ENCODE assay signal across 7 mouse cellular contexts in the genomic region with DNA sequence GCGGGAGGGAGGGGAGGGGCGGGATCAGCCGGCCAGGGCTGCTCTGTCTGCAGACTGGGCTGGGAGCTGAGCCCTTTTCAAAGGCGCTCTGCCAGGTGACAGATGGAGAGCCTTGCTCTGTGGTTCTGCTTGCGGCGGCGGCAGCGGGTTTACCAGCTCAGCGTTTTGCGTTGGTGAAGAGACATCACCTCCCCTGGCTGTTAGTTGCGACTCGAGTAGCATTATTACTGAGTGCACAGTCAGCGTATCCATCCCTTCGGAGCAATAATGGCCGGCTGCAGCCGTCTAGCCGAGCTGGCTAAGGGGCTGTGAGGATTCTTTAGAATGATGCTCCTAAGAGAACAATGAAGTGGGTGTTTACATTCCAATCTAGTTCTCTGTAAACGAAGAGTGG. TPM values are rescaled to one million over a fixed set of nuclear protein-coding genes. Genes with fewer than 3 reads are reported as not detected.
DNase-seq lines count a peak whose midpoint lies in the region; ATAC-seq and TF ChIP-seq lines count a peak whose summit lies in the region.

No protein-coding gene starts in this region.

- no peaks in the 10 kb centered on the region for H3K27me3 ChIP-seq in intestine, embryonic 14.5 days (replicated peaks; ENCODE audit: control insufficient read depth, insufficient read depth, low read length)
- no peaks in the 10 kb centered on the region for H3K27me3 ChIP-seq in limb, embryonic 12.5 days
- no peaks in the 10 kb centered on the region for H3K27me3 ChIP-seq in midbrain, postnatal 0 days (ENCODE audit: insufficient read depth, low read length)

- no peak for TF ChIP-seq CTCF in midbrain, postnatal 0 days (IDR thresholded peaks at IDR 0.05)

- H3K4me1 ChIP-seq in intestine, embryonic 14.5 days (replicated peaks; ENCODE audit: control insufficient read depth, insufficient read depth, low read length) = peaks cover 17% of the 10 kb centered on the region
- peaks cover 26% of the 10 kb centered on the region for H3K4me1 ChIP-seq in limb, embryonic 12.5 days (replicated peaks)
- peaks cover 11% of the 10 kb centered on the region for H3K4me1 ChIP-seq in midbrain, postnatal 0 days (ENCODE audit: insufficient read depth, low read length)

- no peaks in the 10 kb centered on the region for H3K36me3 ChIP-seq in intestine, embryonic 14.5 days (ENCODE audit: control insufficient read depth, insufficient read depth, low read length)
- H3K36me3 ChIP-seq in limb, embryonic 12.5 days = no peaks in the 10 kb centered on the region
- H3K36me3 ChIP-seq in midbrain, postnatal 0 days (ENCODE audit: insufficient read depth, low read length) = no peaks in the 10 kb centered on the region

- peak overlapping the region; percentile 60 for H3K9ac ChIP-seq in intestine, embryonic 14.5 days (ENCODE audit: low read length)
- H3K9ac ChIP-seq in limb, embryonic 12.5 days (replicated peaks) = peak overlapping the region; percentile 50; the same call in 1 of the 2 replicates
- H3K9ac ChIP-seq in midbrain, postnatal 0 days (replicated peaks; ENCODE audit: low read length, poor library complexity, severe bottlenecking) = peak overlapping the region; percentile 70

- peak; percentile 10; the same call in 1 of the 2 replicates for ATAC-seq in common myeloid progenitor, adult 5-6 weeks (replicated peaks; ENCODE audit: low read depth, poor library complexity, severe bottlenecking)
- peak; percentile 80 for ATAC-seq in intestine, embryonic 14.5 days (replicated peaks; ENCODE audit: low FRiP score, low TSS enrichment, low read depth)
- peak; percentile 64; the same call in 1 of the 2 replicates for ATAC-seq in limb, embryonic 12.5 days (ENCODE audit: insufficient number of reproducible peaks, insufficient read depth, low FRiP score, low TSS enrichment, low read depth)
- ATAC-seq in midbrain, postnatal 0 days (ENCODE audit: low FRiP score) = peak; percentile 81

- no peaks in the 10 kb centered on the region for H3K9me3 ChIP-seq in intestine, embryonic 14.5 days (ENCODE audit: control insufficient read depth, low read length)
- no peaks in the 10 kb centered on the region for H3K9me3 ChIP-seq in limb, embryonic 12.5 days
- H3K9me3 ChIP-seq in midbrain, postnatal 0 days (ENCODE audit: low read length) = no peaks in the 10 kb centered on the region

- peak overlapping the region; percentile 84 for H3K4me2 ChIP-seq in intestine, embryonic 14.5 days (ENCODE audit: low read length)
- peak overlapping the region; percentile 82 for H3K4me2 ChIP-seq in limb, embryonic 12.5 days
- peak overlapping the region; percentile 71 for H3K4me2 ChIP-seq in midbrain, postnatal 0 days (ENCODE audit: low read depth, low read length, poor library complexity, severe bottlenecking)

- WGBS in intestine, embryonic 14.5 days = 1% methylated on average over 18 of the region's 18 CpGs
- WGBS in limb, embryonic 12.5 days = under 1% methylated on average over 18 of the region's 18 CpGs
- under 1% methylated on average over 16 of the region's 18 CpGs for WGBS in midbrain, postnatal 0 days

- peak; percentile 57 for DNase-seq in adrenal gland, postnatal 10 days
- DNase-seq in gastrocnemius, postnatal 10 days = peak; percentile 74
- peak; percentile 87 for DNase-seq in intestine, embryonic 14.5 days (ENCODE audit: low spot score)
- DNase-seq in midbrain, postnatal 0 days (ENCODE audit: low spot score) = peak; percentile 95
- DNase-seq in telencephalon, adult 2 months (ENCODE audit: low read depth, low spot score) = peak; percentile 62

- H3K27ac ChIP-seq in intestine, embryonic 14.5 days (ENCODE audit: low read depth) = peak overlapping the region; percentile 91
- H3K27ac ChIP-seq in limb, embryonic 12.5 days = peak overlapping the region; percentile 76
- H3K27ac ChIP-seq in midbrain, postnatal 0 days (ENCODE audit: low read depth, low read length) = peak overlapping the region; percentile 89

- H3K4me3 ChIP-seq in intestine, embryonic 14.5 days (ENCODE audit: low read depth, low read length) = peak overlapping the region; percentile 38
- peak overlapping the region; percentile 41 for H3K4me3 ChIP-seq in limb, embryonic 12.5 days (replicated peaks)
- peak overlapping the region; percentile 32 for H3K4me3 ChIP-seq in midbrain, postnatal 0 days (ENCODE audit: low read depth, low read length)

RNA-seq across cellular contexts. Expression of a gene that starts 0.7 kb away (rescaled TPM):
- under 1 TPM in 1 of 2 experiments, not detected in 1; 0.55 TPM for total RNA-seq in adrenal gland, postnatal 10 days (2021)
- 2.1 TPM in 1 of 2 replicates, not detected in the other for total RNA-seq in common myeloid progenitor, adult 5-6 weeks (2017)
- under 1 TPM in 1 of 2 experiments, not detected in 1; 0.27 TPM for total RNA-seq in gastrocnemius, postnatal 10 days (2021)
- polyA plus RNA-seq in intestine, embryonic 14.5 days (2014; fragmentation: Nextera tagmentation; extraction: Ambion mirVana) = 0.70 and 0.90 TPM in 2 replicates
- 0.14 and 0.38 TPM in 2 replicates for polyA plus RNA-seq in limb, embryonic 12.5 days (2016; fragmentation: Nextera tagmentation; extraction: Ambion mirVana)
- total RNA-seq in midbrain, postnatal 0 days (2014; rRNA removed) = 0.76 and 1.9 TPM in 2 replicates
- 1.3 and 1.4 TPM in 2 replicates for polyA plus RNA-seq in midbrain, postnatal 0 days (2015; fragmentation: Nextera tagmentation; extraction: Ambion mirVana)

RNA-seq across cellular contexts. Expression of a gene that starts 28.6 kb away (rescaled TPM):
- 1 to 10 TPM; 7.0 to 7.2 TPM for total RNA-seq in adrenal gland, postnatal 10 days (2021)
- 0.39 TPM in 1 of 2 replicates, not detected in the other for total RNA-seq in common myeloid progenitor, adult 5-6 weeks (2017)
- 10 to 100 TPM; 19.6 to 21.6 TPM for total RNA-seq in gastrocnemius, postnatal 10 days (2021)
- 2.2 TPM in 2 replicates for polyA plus RNA-seq in intestine, embryonic 14.5 days (2014; fragmentation: Nextera tagmentation; extraction: Ambion mirVana)
- polyA plus RNA-seq in limb, embryonic 12.5 days (2016; fragmentation: Nextera tagmentation; extraction: Ambion mirVana) = 0.44 and 0.47 TPM in 2 replicates
- 2.6 and 3.4 TPM in 2 replicates for total RNA-seq in midbrain, postnatal 0 days (2014; rRNA removed)
- polyA plus RNA-seq in midbrain, postnatal 0 days (2015; fragmentation: Nextera tagmentation; extraction: Ambion mirVana) = 1.3 and 2.1 TPM in 2 replicates

Comparison
In these comparisons a context has a peak if more than half of its experiments do, and no peak if none do; other contexts are left out.
1. Peak in every context shown above with its lines: DNase-seq, ATAC-seq, H3K4me3 ChIP-seq and H3K27ac ChIP-seq.
2. ATAC-seq: peak in every context shown above with its lines; median percentile 81 in midbrain, postnatal 0 days; 80 in intestine, embryonic 14.5 days; 64 in limb, embryonic 12.5 days; 10 in common myeloid progenitor, adult 5-6 weeks.